Mouse (Mus musculus): Measurements from ENCODE around the gene Styx. TPM values are rescaled to one million over a fixed set of nuclear protein-coding genes. Genes with fewer than 3 reads are reported as not detected.

The Styx gene
- polyA plus RNA-seq, 1 experiment from 2014 or later, result 79.4 TPM

DNA sequence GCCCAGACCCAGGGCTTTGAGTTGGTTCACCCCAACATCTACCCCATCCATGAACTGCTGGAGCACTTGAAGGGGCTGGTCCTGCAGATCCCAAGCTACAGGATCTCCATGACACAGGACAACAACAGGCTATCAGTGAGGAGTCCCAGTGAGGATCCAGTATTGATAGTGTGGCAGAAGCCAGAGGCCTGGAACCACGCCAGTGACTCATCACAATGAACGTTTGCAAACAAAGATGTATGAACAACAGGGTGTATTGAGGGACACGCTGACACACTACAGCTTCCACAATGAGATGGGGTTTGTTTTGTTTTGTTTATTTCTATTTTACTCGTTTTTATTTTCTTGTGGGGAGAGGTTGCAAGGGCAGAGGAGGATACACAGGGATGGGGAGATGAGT is 71.5 kb downstream of the Styx start:
- Histone ChIP-seq H3K27ac (no peak overlapping the region), H3K36me3 (no peaks in the 10 kb centered on the region), H3K9me3 (peaks cover 5% of the 10 kb centered on the region; the same call in 1 of the 2 replicates), H3K4me3 (no peak overlapping the region), H3K27me3 (no peaks in the 10 kb centered on the region), H3K9ac (no peak overlapping the region), H3K4me2 (replicated peaks) (no peak overlapping the region), H3K4me1 (no peaks in the 10 kb centered on the region)
- ATAC-seq (ENCODE audit: low FRiP score, low read depth), result no peak
- WGBS, result 74% methylated on average over 4 of the region's 4 CpGs

- H3K9ac ChIP-seq, result no peak overlapping the region
- no peak overlapping the region for H3K27ac ChIP-seq
- H3K4me3 ChIP-seq, result no peak overlapping the region
- H3K4me1 ChIP-seq, result no peaks in the 10 kb centered on the region
- H3K27me3 ChIP-seq, result no peaks in the 10 kb centered on the region
- peaks cover 5% of the 10 kb centered on the region; the same call in 1 of the 2 replicates for H3K9me3 ChIP-seq
- WGBS, result 6% methylated on average over 5 of the region's 5 CpGs
- no peak for ATAC-seq (ENCODE audit: low FRiP score, low read depth)
- H3K4me2 ChIP-seq (replicated peaks), result no peak overlapping the region
- H3K36me3 ChIP-seq, result no peaks in the 10 kb centered on the region
These were observed 72.3 kb downstream of the Styx start for GRCm38 (mm10) chr14:45423220-45423619.

DNA sequence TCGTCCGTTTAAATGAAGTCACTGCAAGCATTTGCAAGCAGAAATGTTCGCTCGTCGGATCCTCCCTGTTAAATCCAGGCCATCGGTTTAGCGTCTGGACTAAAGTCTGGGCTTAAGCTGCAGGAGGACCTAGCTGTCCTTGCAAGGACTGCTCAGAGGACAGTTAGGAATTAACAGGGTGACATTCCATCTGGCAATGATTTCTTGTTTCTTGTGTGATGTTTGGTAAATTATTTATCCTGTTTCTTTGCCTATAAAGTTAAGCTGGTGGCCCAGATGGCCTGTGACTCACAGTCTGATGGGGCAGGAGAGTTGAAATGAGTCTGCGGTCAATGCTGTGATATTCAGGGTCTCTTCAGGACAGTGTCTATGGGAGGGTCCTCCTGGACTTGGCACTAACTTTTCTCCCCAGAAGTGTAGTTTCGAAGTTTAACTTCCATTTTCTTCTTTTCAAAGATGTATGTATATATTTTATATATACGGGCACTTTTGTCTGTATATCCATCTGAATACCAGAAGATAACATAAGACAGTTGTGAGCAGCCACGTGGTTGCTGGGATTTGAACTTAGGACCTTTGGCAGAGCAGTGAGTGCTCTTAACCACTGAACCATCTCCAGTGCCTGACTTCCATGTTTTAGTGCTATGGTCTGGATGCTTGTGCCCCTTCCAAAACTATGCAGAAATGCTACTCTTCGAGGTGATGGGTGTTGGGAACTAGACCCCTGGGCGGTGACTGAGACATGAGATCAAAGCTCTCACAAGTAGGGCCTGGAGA is 79.4 kb downstream of the Styx start:
- no peak for ATAC-seq (ENCODE audit: low FRiP score, low read depth)
- WGBS, result 71% methylated on average over 13 of the region's 13 CpGs

DNA sequence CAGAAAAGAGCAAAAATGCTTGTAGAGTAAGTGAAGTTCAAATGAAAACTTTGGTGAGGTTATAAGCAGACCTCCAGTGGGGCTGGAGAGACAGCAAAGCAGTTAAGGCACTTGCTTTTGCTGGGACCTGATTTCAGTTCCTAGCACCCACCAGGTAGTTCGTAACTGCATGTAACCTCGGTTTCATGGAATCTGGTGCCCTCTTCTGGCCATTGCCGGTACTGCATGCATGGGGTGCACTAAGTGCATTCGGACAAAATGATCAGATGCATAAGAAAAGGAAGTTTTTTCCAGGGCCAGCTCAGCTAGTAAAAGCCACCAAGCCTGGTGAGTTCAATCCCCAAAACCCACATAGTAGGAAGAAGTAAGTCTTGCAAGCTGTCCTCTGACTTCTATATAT is 81.1 kb downstream of the Styx start:
- Histone ChIP-seq H3K4me2 (replicated peaks) (no peak overlapping the region), H3K27me3 (no peaks in the 10 kb centered on the region), H3K4me1 (peaks cover 3% of the 10 kb centered on the region; the same call in 1 of the 2 replicates), H3K27ac (no peak overlapping the region), H3K9ac (no peak overlapping the region), H3K4me3 (no peak overlapping the region), H3K9me3 (peaks cover 12% of the 10 kb centered on the region), H3K36me3 (no peaks in the 10 kb centered on the region)
- ATAC-seq (ENCODE audit: low FRiP score, low read depth), result no peak
- WGBS, result 70% methylated on average over 4 of the region's 4 CpGs

More for the DNA sequence above, 79.4 kb downstream of the Styx start:
- Histone ChIP-seq H3K9ac (no peak overlapping the region), H3K27me3 (no peaks in the 10 kb centered on the region), H3K27ac (no peak overlapping the region), H3K36me3 (no peaks in the 10 kb centered on the region), H3K4me1 (no peaks in the 10 kb centered on the region), H3K4me3 (no peak overlapping the region), H3K9me3 (peaks cover 18% of the 10 kb centered on the region), H3K4me2 (replicated peaks) (no peak overlapping the region)

DNA sequence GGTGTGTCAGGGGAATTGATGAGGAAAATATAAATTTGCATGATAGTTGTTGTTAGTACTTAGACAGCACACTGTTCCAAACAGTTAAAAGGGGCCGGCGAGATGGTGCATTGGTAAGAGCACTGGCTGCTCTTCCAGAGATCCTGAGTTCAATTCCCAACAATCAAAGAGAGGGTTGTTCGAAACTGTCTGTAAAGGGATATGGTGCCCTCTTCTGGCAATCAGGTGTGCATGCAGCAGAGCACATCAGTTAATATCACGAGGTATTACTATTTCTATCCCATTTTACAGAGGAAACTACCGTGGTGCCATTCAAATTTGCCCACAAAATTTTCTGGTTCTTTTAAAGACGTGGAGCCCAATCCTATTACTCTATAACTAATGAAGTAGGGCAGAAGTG is 83.3 kb downstream of the Styx start:
- Histone ChIP-seq H3K27ac (no peak overlapping the region), H3K4me1 (peaks cover 20% of the 10 kb centered on the region), H3K9me3 (peaks cover 12% of the 10 kb centered on the region), H3K36me3 (no peaks in the 10 kb centered on the region), H3K9ac (no peak overlapping the region), H3K27me3 (no peaks in the 10 kb centered on the region), H3K4me3 (no peak overlapping the region), H3K4me2 (replicated peaks) (no peak overlapping the region)
- no peak for ATAC-seq (ENCODE audit: low FRiP score, low read depth)
- 70% methylated on average over 6 of the region's 6 CpGs for WGBS

DNA sequence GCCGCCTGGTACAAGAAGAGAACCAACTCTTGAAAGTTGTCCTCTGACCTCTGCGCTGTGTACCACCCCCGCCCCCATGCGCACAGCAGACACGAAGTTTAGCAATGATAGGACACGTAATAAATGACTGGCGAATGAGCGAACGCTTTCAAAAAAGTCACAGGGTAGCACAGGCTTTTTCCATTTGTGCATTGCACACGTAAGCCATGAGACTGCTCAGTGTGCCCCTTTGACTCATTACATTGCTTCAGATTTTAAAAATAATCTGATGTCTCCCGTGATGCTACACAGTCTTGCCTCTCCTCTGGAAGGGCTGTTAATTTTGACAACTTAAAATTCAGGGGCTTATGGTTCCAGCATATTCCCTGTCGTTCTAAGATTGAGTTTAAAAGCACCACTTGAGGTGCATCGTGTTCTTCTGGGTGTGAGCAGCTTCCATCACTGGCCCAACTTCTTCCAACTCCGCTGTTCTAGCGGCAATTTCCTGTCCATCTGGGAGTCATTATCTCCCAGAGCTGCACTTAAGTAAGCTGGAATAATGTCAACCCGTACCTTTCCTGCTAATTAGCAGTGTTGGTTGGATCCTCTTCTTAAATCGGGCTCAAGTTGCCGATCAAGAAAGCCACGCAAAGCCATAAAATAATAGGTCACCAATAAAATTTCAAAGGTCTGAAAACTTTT is 87.5 kb downstream of the Styx start:
- ATAC-seq (ENCODE audit: low FRiP score, low read depth), result peak; percentile 51
- peak overlapping the region; percentile 44 for H3K4me2 ChIP-seq (replicated peaks)
- no peaks in the 10 kb centered on the region for H3K9me3 ChIP-seq
- peaks cover 51% of the 10 kb centered on the region for H3K4me1 ChIP-seq
- H3K36me3 ChIP-seq, result no peaks in the 10 kb centered on the region
- WGBS, result 19% methylated on average over 19 of the region's 19 CpGs
- no peaks in the 10 kb centered on the region for H3K27me3 ChIP-seq
- H3K9ac ChIP-seq, result peak overlapping the region; percentile 19; the same call in 1 of the 2 replicates
- H3K27ac ChIP-seq, result no peak overlapping the region; the same call in 1 of the 2 replicates
- H3K4me3 ChIP-seq, result no peak overlapping the region

DNA sequence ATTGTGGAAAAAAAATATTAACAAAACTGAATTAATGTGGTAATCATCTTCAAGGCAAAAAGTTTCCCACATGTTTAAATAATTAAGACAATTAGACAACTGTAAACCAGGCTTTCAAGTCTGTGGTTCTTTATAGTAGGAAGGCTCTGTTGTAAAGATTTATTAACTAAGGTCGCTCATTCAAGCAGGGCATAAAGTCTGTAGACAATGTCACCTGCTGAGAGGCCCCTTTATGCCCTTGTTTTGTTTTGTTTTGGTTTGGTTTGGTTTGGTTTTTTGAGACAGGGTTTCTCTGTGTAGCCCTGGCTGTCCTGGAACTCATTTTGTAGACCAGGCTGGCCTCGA is 88.0 kb downstream of the Styx start:
- Histone ChIP-seq H3K9me3 (no peaks in the 10 kb centered on the region), H3K9ac (no peak overlapping the region), H3K4me2 (replicated peaks) (no peak overlapping the region; the same call in 1 of the 2 replicates), H3K36me3 (no peaks in the 10 kb centered on the region), H3K4me3 (no peak overlapping the region), H3K27me3 (no peaks in the 10 kb centered on the region), H3K4me1 (peaks cover 51% of the 10 kb centered on the region), H3K27ac (no peak overlapping the region)
- ATAC-seq (ENCODE audit: low FRiP score, low read depth), result no peak
- WGBS, result 30% methylated on average over 2 of the region's 2 CpGs

- Histone ChIP-seq H3K36me3 (no peaks in the 10 kb centered on the region), H3K9ac (no peak overlapping the region), H3K27ac (no peak overlapping the region), H3K4me2 (replicated peaks) (no peak overlapping the region), H3K4me3 (no peak overlapping the region), H3K4me1 (peaks cover 51% of the 10 kb centered on the region), H3K9me3 (no peaks in the 10 kb centered on the region), H3K27me3 (no peaks in the 10 kb centered on the region)
- ATAC-seq (ENCODE audit: low FRiP score, low read depth), result no peak
- 37% methylated on average over 9 of the region's 9 CpGs for WGBS
These were observed 88.5 kb downstream of the Styx start for GRCm38 (mm10) chr14:45439387-45439786.

GRCm38 (mm10) chr14:45441291-45441690 is 90.4 kb downstream of the Styx start:
- no peak overlapping the region for H3K4me2 ChIP-seq (replicated peaks)
- H3K27ac ChIP-seq, result no peak overlapping the region
- ATAC-seq (ENCODE audit: low FRiP score, low read depth), result no peak
- H3K36me3 ChIP-seq, result no peaks in the 10 kb centered on the region
- no peaks in the 10 kb centered on the region for H3K9me3 ChIP-seq
- H3K27me3 ChIP-seq, result no peaks in the 10 kb centered on the region
- no peak overlapping the region for H3K4me3 ChIP-seq
- peaks cover 51% of the 10 kb centered on the region for H3K4me1 ChIP-seq
- no peak overlapping the region for H3K9ac ChIP-seq
- 53% methylated on average over 6 of the region's 6 CpGs for WGBS

GRCm38 (mm10) chr14:45442781-45443560 is 92.1 kb downstream of the Styx start:
- Histone ChIP-seq H3K36me3 (no peaks in the 10 kb centered on the region), H3K4me3 (no peak overlapping the region), H3K27ac (no peak overlapping the region), H3K27me3 (no peaks in the 10 kb centered on the region), H3K4me2 (replicated peaks) (0 out of 2 replicates have a peak overlapping the region, but pooled peaks have one; percentile 23), H3K9ac (no peak overlapping the region), H3K9me3 (no peaks in the 10 kb centered on the region), H3K4me1 (peaks cover 39% of the 10 kb centered on the region)
- no peak for ATAC-seq (ENCODE audit: low FRiP score, low read depth)
- WGBS, result 24% methylated on average over 12 of the region's 12 CpGs

DNA sequence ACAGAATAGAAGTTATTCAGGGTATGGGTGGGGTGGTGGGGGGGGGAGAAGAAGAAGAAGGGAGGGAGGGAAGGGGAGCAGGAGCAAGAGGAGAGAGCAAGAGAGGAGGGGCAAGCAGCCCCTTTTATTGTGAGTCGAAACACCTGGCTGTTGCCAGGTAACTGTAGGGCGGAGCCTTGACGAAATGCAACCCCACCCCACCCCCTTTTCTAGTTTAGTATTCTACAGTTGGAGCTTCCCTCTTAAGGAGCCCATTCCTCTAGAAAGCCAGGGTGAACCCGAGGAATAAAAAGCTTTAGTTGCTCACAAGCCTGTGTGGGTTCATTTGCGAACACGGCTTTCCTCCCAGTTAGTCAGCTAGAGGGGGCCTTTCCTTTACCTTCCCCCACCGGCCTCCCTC is 94.0 kb downstream of the Styx start:
- H3K4me1 ChIP-seq, result peaks cover 26% of the 10 kb centered on the region
- H3K9ac ChIP-seq, result no peak overlapping the region
- H3K4me2 ChIP-seq (replicated peaks), result no peak overlapping the region
- no peaks in the 10 kb centered on the region for H3K36me3 ChIP-seq
- no peak overlapping the region for H3K27ac ChIP-seq
- H3K4me3 ChIP-seq, result no peak overlapping the region
- no peak for ATAC-seq (ENCODE audit: low FRiP score, low read depth)
- WGBS, result 44% methylated on average over 7 of the region's 7 CpGs
- no peaks in the 10 kb centered on the region for H3K27me3 ChIP-seq
- no peaks in the 10 kb centered on the region for H3K9me3 ChIP-seq

DNA sequence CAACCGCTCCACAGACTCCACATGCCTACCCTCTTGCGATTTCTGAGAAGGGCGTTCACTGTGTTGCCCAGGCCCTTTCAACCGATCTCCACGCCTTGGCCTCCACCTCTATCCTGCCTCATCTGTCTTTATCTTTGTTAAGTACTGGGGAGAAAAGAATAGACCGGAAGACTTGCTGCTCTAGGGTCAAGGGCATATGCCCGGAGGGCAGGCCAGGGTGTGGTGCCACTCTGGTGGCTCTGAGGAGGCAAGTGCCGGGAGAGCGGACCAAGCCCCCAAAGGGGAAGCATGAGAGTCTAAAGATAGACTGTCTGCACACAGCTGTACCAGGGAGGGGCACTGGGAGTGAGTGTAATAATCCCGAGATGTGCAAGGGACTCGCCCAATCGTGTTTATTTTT is 94.6 kb downstream of the Styx start:
- Histone ChIP-seq H3K4me3 (no peak overlapping the region), H3K27ac (no peak overlapping the region)
- ATAC-seq (ENCODE audit: low FRiP score, low read depth), result no peak

More for the DNA sequence above, 94.6 kb downstream of the Styx start:
- H3K9me3 ChIP-seq, result no peaks in the 10 kb centered on the region
- H3K4me1 ChIP-seq, result peaks cover 21% of the 10 kb centered on the region
- 65% methylated on average over 12 of the region's 12 CpGs for WGBS
- no peaks in the 10 kb centered on the region for H3K36me3 ChIP-seq
- H3K27me3 ChIP-seq, result no peaks in the 10 kb centered on the region
- no peak overlapping the region for H3K9ac ChIP-seq
- H3K4me2 ChIP-seq (replicated peaks), result no peak overlapping the region

Data from limb, embryonic 13.5 days (tissue).